Mouse (Mus musculus): ENCODE measurements around the gene Fasn. TPM values are rescaled to one million over a fixed set of nuclear protein-coding genes. Genes with fewer than 3 reads are reported as not detected.

Gene Fasn
- 50.9 TPM for polyA plus RNA-seq (2017; shearing (Covaris generic))

DNA sequence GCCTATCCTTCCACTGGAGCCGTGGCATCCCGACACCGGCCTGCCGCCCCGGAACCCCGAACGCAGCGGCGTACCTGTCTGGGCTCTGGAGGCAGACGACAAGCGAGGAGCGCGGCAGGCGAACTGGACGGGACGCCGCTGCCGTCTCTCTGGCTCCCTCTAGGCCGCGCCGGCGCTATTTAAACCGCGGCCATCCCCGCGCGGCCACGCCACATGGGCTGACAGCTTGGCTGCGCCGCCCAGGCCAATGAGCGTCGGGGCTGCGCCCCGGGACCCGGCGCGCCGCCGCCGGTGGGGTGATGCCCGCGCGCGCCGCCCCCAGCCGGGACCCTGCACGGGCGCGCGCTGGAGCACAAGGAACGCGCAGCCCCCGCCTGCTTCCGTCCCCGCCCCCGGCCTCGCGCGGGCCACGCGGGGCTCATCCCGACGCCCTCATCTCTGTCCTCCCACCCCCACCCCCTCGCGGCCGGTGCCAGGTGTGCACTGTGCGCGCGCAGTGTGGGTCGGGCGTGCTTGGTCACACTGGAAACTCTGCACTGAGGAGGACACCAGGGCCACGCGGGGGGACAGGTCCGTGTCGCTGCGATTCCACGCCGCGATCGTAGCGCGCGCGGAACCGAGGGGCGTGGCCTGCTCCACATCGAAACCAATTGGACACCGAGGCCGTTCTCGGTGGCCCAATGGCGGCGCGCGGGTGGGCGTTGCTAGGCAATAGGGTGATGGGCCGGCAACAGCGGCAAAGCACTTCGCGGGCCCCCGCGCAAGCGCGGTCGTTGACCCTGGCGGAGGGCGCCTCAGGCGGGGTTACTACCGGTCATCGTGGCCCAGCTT lies at the start of gene Fasn:
TSS of gene Fasn (minus strand) at position 592 of the 831 bp plus-strand sequence.

DNA sequence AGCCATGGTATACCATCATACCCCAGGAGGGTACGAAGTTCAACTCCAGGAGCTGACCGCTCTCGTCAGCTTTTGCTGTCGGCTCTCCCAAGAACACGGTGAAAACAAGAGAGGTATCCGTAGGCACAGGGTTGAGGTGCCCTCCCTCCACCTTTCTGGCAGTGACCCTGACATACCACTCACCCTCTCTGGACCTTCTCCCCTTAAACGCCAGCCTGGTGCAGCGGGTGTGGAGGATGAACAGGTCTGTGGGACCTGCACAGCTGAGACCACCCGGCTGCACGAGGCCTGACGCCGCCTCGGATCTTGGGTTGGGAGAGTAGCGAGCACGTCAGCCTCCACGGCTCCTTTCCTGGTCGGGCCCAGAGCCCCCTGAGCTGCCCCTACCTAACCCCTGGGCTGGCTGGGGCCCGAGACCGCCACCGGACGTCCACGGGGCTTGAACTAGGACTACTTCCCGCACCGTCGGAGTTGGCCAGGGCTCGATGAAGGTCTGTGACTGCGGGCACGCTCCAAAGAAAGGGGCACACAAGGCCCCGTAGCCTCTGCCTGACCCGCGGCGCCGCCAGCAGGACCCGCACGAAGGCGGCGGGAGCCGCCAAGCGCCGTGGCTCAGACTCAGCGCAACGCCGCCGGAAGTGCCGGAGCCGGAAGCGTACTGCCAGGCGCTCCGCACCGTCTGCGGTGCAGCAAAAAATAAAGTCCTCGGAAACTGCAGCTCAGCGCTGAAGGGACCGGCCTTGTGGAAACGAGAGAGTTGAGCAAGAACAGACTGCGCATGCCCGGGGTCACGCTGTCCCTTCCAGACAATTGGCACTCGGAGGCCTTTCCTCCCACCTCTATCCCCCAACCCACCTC lies 28.4 kb downstream of the Fasn start, which contains the start of gene Dus1l:
TSS of gene Dus1l (minus strand) at position 648 of the 858 bp plus-strand sequence.

GRCm38 (mm10) chr11:120784064-120784791 lies 40.1 kb downstream of the Fasn start, which contains the start of the genes Rfng and Gps1:
Rfng (minus strand) TSS chr11:120784207.
Gps1 (plus strand) TSS chr11:120784272.

DNA sequence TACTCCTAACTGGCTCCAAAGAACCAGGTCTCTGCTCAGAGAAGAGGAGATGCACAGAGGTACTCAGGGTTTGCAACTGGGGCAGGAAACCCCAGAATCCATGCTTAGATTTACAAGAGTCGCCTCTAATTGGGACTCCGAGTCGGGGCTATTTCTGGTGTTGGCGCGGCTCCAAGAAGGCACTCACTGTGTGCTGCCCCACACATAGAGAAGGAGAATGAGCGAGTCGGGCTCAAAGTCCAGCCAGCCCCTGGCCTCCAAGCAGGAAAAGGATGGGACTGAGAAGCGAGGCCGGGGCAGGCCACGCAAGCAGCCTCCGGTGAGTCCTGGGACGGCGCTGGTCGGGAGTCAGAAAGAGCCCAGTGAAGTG lies 61.7 kb downstream of the Fasn start, which contains the start of gene Hmga1b:
TSS of gene Hmga1b (plus strand) at position 123 of the 370 bp plus-strand sequence.

Other genes starting within 250 kb of the Fasn start
- gene Arhgdia, start 242.9 kb downstream of the Fasn start, polyA plus RNA-seq (2017; shearing (Covaris generic)), result 899 TPM
- 3.4 TPM for gene Alyref, start 226.2 kb downstream of the Fasn start, polyA plus RNA-seq (2017; shearing (Covaris generic))
- 147 TPM for gene Anapc11, start 226.1 kb downstream of the Fasn start, polyA plus RNA-seq (2017; shearing (Covaris generic))
- gene Npb, start 216.1 kb downstream of the Fasn start, polyA plus RNA-seq (2017; shearing (Covaris generic)), result 0.92 TPM
- gene Pcyt2, start 206.6 kb downstream of the Fasn start, polyA plus RNA-seq (2017; shearing (Covaris generic)), result 206 TPM
- 128 TPM for gene Sirt7, start 199.3 kb downstream of the Fasn start, polyA plus RNA-seq (2017; shearing (Covaris generic))
- gene Mafg, start 190.9 kb downstream of the Fasn start, polyA plus RNA-seq (2017; shearing (Covaris generic)), result 8.0 TPM
- gene Pycr1, start 180.8 kb downstream of the Fasn start, polyA plus RNA-seq (2017; shearing (Covaris generic)), result 0.72 TPM
- gene Myadml2, start 176.4 kb downstream of the Fasn start, polyA plus RNA-seq (2017; shearing (Covaris generic)), result 0.40 TPM
- gene Notum, start 163.4 kb downstream of the Fasn start, polyA plus RNA-seq (2017; shearing (Covaris generic)), result not detected
- 104 TPM for gene Aspscr1, start 151.6 kb downstream of the Fasn start, polyA plus RNA-seq (2017; shearing (Covaris generic))
- gene Cenpx, start 110.8 kb downstream of the Fasn start, polyA plus RNA-seq (2017; shearing (Covaris generic)), result 146 TPM
- 75.0 TPM for gene Lrrc45, start 110.6 kb downstream of the Fasn start, polyA plus RNA-seq (2017; shearing (Covaris generic))
- gene Rac3, start 103.1 kb downstream of the Fasn start, polyA plus RNA-seq (2017; shearing (Covaris generic)), result 0.63 TPM
- 26.8 TPM for gene Dcxr, start 97.3 kb downstream of the Fasn start, polyA plus RNA-seq (2017; shearing (Covaris generic))
- not detected for gene Cbr2, start 92.4 kb downstream of the Fasn start, polyA plus RNA-seq (2017; shearing (Covaris generic))
- 10.3 TPM for gene Hmga1b, start 61.8 kb downstream of the Fasn start, polyA plus RNA-seq (2017; shearing (Covaris generic))
- gene Rfng, start 40.3 kb downstream of the Fasn start, polyA plus RNA-seq (2017; shearing (Covaris generic)), result 1.8 TPM
- 183 TPM for gene Gps1, start 40.3 kb downstream of the Fasn start, polyA plus RNA-seq (2017; shearing (Covaris generic))
- 50.4 TPM for gene Dus1l, start 28.1 kb downstream of the Fasn start, polyA plus RNA-seq (2017; shearing (Covaris generic))
- 0.21 TPM for gene Ccdc57, start 108.3 kb upstream of the Fasn start, polyA plus RNA-seq (2017; shearing (Covaris generic))
- 13.9 TPM for gene Slc16a3, start 123.9 kb upstream of the Fasn start, polyA plus RNA-seq (2017; shearing (Covaris generic))
- gene Csnk1d, start 166.8 kb upstream of the Fasn start, polyA plus RNA-seq (2017; shearing (Covaris generic)), result 103 TPM
- 73.1 TPM for gene Cd7, start 214.9 kb upstream of the Fasn start, polyA plus RNA-seq (2017; shearing (Covaris generic))
- gene Sectm1b, start 239.0 kb upstream of the Fasn start, polyA plus RNA-seq (2017; shearing (Covaris generic)), result not detected